Mouse (Mus musculus): ENCODE data around the gene Fcer1a. TPM values are rescaled to one million over a fixed set of nuclear protein-coding genes. Genes with fewer than 3 reads are reported as not detected.
A peak's percentile ranks its signal among the peaks of the same experiment; 100 is the strongest.

The Fcer1a gene
- total and polyA plus RNA-seq, 3 experiments = not detected

DNA sequence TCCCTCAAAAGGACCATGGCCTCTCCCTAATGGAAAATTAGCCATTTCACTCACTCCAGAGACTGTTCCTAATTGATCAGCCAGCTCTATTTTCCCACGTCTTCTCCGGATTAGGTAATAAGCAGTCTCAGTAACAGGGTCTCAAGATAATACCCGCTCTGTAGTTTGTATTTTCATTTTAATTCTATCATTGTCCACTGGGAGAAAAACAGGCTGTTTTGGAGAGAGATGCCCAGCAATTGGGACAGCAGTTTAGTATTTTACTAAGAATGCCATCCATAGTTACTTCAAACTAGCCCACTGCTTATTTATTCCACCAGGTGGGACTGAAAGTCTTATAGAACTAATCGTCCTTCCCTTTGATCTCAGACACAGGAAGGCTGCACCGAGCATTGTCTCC, 29.5 kb downstream of the Fcer1a start, which contains the start of gene Olfr218:
Gene Olfr218 (plus strand): TSS at position 301 of the 400 bp plus-strand sequence.
- no peak within 1 kb of the TSS for H3K4me3 ChIP-seq (ENCODE audit: low read depth, low read length)
- H3K27me3 ChIP-seq (ENCODE audit: insufficient read depth, low read length) = no peaks in the 10 kb centered on the region
- H3K9me3 ChIP-seq (replicated peaks) = 0 out of 2 replicates have a peak, but pooled peaks cover 2% of the 10 kb centered on the region
- no peaks in the 10 kb centered on the region for H3K36me3 ChIP-seq (replicated peaks)
- H3K4me1 ChIP-seq (ENCODE audit: insufficient read depth, low read depth, low read length) = no peaks in the 10 kb centered on the region
- DNase-seq (ENCODE audit: low spot score) (no peak), ATAC-seq (ENCODE audit: extremely low read depth, insufficient number of reproducible peaks, low FRiP score, poor library complexity, severe bottlenecking) (no peak)
- TF ChIP-seq CTCF (IDR thresholded peaks at IDR 0.05; ENCODE audit: low read depth, low read length) (no peak), GATA2 (IDR thresholded peaks at IDR 0.05; ENCODE audit: borderline replicate concordance, low read depth, low read length) (no peak), POLR2AphosphoS5 (IDR thresholded peaks at IDR 0.05; ENCODE audit: insufficient replicate concordance, low read depth, low read length) (no peak), TAL1 (conservative IDR thresholded peaks at IDR 0.05; ENCODE audit: low read depth, low read length) (no peak), GATA1 (IDR thresholded peaks at IDR 0.05; ENCODE audit: borderline replicate concordance, low read length) (no peak)

- H3K27me3 ChIP-seq (ENCODE audit: insufficient read depth, low read length) = no peaks in the 10 kb centered on the region
- H3K4me3 ChIP-seq (ENCODE audit: low read depth, low read length) = no peak overlapping the region
- DNase-seq (ENCODE audit: low spot score) (no peak), ATAC-seq (ENCODE audit: extremely low read depth, insufficient number of reproducible peaks, low FRiP score, poor library complexity, severe bottlenecking) (no peak; the same call in 1 of the 2 replicates)
- 0 out of 2 replicates have a peak, but pooled peaks cover 2% of the 10 kb centered on the region for H3K9me3 ChIP-seq (replicated peaks)
- no peaks in the 10 kb centered on the region for H3K36me3 ChIP-seq (replicated peaks)
- no peaks in the 10 kb centered on the region for H3K4me1 ChIP-seq (ENCODE audit: insufficient read depth, low read depth, low read length)
- TF ChIP-seq CTCF (IDR thresholded peaks at IDR 0.05; ENCODE audit: low read depth, low read length) (no peak), GATA1 (IDR thresholded peaks at IDR 0.05; ENCODE audit: borderline replicate concordance, low read length) (no peak), TAL1 (conservative IDR thresholded peaks at IDR 0.05; ENCODE audit: low read depth, low read length) (no peak)
These were observed 30.7 kb downstream of the Fcer1a start for GRCm38 (mm10) chr1:173196359-173196758.

DNA sequence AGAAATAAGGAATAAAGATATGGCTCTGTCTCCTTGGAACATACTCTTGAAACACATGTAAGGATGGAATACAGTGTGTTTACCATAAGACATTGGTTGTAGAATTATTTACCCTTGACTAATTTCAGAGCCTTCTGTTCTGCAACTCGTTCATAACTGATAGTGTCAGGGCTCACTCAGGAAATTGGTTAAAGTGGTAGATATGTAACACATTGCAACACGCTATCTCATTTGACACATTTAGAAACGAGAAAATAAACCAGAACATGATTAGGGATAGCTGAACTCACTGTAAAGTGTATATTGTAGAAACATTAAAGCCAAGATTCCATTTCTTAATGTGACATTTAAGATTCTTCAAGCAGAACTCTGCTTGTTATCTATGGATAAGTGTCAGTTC, 35.0 kb downstream of the Fcer1a start:
- H3K9me3 ChIP-seq (replicated peaks) = 0 out of 2 replicates have a peak, but pooled peaks cover 2% of the 10 kb centered on the region
- ATAC-seq (ENCODE audit: extremely low read depth, insufficient number of reproducible peaks, low FRiP score, poor library complexity, severe bottlenecking) (peak; percentile 65), DNase-seq (ENCODE audit: low spot score) (peak; percentile 2)
- no peaks in the 10 kb centered on the region for H3K4me1 ChIP-seq (ENCODE audit: insufficient read depth, low read depth, low read length)
- H3K27me3 ChIP-seq (ENCODE audit: insufficient read depth, low read length) = no peaks in the 10 kb centered on the region
- no peak overlapping the region for H3K4me3 ChIP-seq (ENCODE audit: low read depth, low read length)
- TF ChIP-seq CTCF (IDR thresholded peaks at IDR 0.05; ENCODE audit: low read depth, low read length) (no peak), GATA1 (IDR thresholded peaks at IDR 0.05; ENCODE audit: borderline replicate concordance, low read length) (no peak), POLR2AphosphoS5 (IDR thresholded peaks at IDR 0.05; ENCODE audit: insufficient replicate concordance, low read depth, low read length) (no peak), TAL1 (conservative IDR thresholded peaks at IDR 0.05; ENCODE audit: low read depth, low read length) (no peak), GATA2 (IDR thresholded peaks at IDR 0.05; ENCODE audit: borderline replicate concordance, low read depth, low read length) (no peak)
- H3K36me3 ChIP-seq (replicated peaks) = no peaks in the 10 kb centered on the region

DNA sequence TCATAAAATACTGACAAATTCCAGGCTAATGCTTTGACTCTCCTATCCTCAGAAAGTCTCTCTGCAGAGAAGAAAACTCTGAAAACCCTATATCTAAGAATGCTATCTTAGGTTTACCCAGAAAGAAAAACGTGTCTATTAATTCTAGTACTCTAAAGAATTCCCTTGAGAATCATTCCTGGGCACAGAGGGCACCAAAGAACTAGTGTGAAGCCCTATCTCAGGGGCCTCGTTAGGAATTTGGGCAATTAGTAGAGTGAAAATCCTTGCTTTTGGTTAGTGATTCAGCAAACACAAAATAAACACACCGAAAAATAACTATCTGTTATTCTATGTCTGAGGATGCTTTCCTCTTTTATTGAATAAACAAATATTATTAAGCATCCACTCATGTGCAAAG, 36.5 kb downstream of the Fcer1a start, which contains the start of gene Olfr1406:
Gene Olfr1406 (minus strand): TSS at position 101 of the 400 bp plus-strand sequence.
- Histone ChIP-seq H3K4me3 (ENCODE audit: low read depth, low read length) (no peak within 1 kb of the TSS), H3K36me3 (replicated peaks) (no peaks in the 10 kb centered on the region), H3K27me3 (ENCODE audit: insufficient read depth, low read length) (no peaks in the 10 kb centered on the region), H3K4me1 (ENCODE audit: insufficient read depth, low read depth, low read length) (no peaks in the 10 kb centered on the region), H3K9me3 (replicated peaks) (0 out of 2 replicates have a peak, but pooled peaks cover 2% of the 10 kb centered on the region)
- no peak for DNase-seq (ENCODE audit: low spot score)
- TF ChIP-seq GATA2 (IDR thresholded peaks at IDR 0.05; ENCODE audit: borderline replicate concordance, low read depth, low read length) (no peak), TAL1 (conservative IDR thresholded peaks at IDR 0.05; ENCODE audit: low read depth, low read length) (no peak), GATA1 (IDR thresholded peaks at IDR 0.05; ENCODE audit: borderline replicate concordance, low read length) (no peak), POLR2AphosphoS5 (IDR thresholded peaks at IDR 0.05; ENCODE audit: insufficient replicate concordance, low read depth, low read length) (no peak), CTCF (IDR thresholded peaks at IDR 0.05; ENCODE audit: low read depth, low read length) (no peak)
- ATAC-seq (ENCODE audit: extremely low read depth, insufficient number of reproducible peaks, low FRiP score, poor library complexity, severe bottlenecking) = no peak

GRCm38 (mm10) chr1:173174154-173174842, 52.7 kb downstream of the Fcer1a start:
- Histone ChIP-seq H3K4me3 (ENCODE audit: low read depth, low read length) (no peak overlapping the region), H3K4me1 (ENCODE audit: insufficient read depth, low read depth, low read length) (no peaks in the 10 kb centered on the region), H3K27me3 (ENCODE audit: insufficient read depth, low read length) (no peaks in the 10 kb centered on the region), H3K36me3 (replicated peaks) (no peaks in the 10 kb centered on the region), H3K9me3 (replicated peaks) (no peaks in the 10 kb centered on the region)
- ATAC-seq (ENCODE audit: extremely low read depth, insufficient number of reproducible peaks, low FRiP score, poor library complexity, severe bottlenecking) (no peak), DNase-seq (ENCODE audit: low spot score) (no peak)
- TF ChIP-seq POLR2AphosphoS5 (IDR thresholded peaks at IDR 0.05; ENCODE audit: insufficient replicate concordance, low read depth, low read length) = no peak
- no peak for TF ChIP-seq GATA2 (IDR thresholded peaks at IDR 0.05; ENCODE audit: borderline replicate concordance, low read depth, low read length)
- TF ChIP-seq CTCF (IDR thresholded peaks at IDR 0.05; ENCODE audit: low read depth, low read length) = no peak
- no peak for TF ChIP-seq GATA1 (IDR thresholded peaks at IDR 0.05; ENCODE audit: borderline replicate concordance, low read length)
- TF ChIP-seq TAL1 (conservative IDR thresholded peaks at IDR 0.05; ENCODE audit: low read depth, low read length) = no peak

Other genes with a start within 250 kb of the Fcer1a start
- gene Olfr1408, start 89.8 kb downstream of the Fcer1a start, total RNA-seq (2014; fragmentation: Nextera tagmentation) = not detected in 2 replicates
- 0.55 TPM in 1 of 2 replicates, not detected in the other for gene Olfr1408, start 89.8 kb downstream of the Fcer1a start, total RNA-seq (2017)
- not detected in 2 replicates for gene Olfr1408, start 89.8 kb downstream of the Fcer1a start, polyA plus RNA-seq (2012)
- gene Olfr1406, start 36.6 kb downstream of the Fcer1a start, total RNA-seq (2014; fragmentation: Nextera tagmentation) = not detected in 2 replicates
- 0.06 TPM in 1 of 2 replicates, not detected in the other for gene Olfr1406, start 36.6 kb downstream of the Fcer1a start, total RNA-seq (2017)
- not detected in 2 replicates for gene Olfr1406, start 36.6 kb downstream of the Fcer1a start, polyA plus RNA-seq (2012)
- not detected in 2 replicates for gene Olfr218, start 29.4 kb downstream of the Fcer1a start, total RNA-seq (2014; fragmentation: Nextera tagmentation)
- gene Olfr218, start 29.4 kb downstream of the Fcer1a start, total RNA-seq (2017) = 0.11 and 0.12 TPM in 2 replicates
- gene Olfr218, start 29.4 kb downstream of the Fcer1a start, polyA plus RNA-seq (2012) = not detected in 2 replicates
- not detected in 2 replicates for gene Olfr1404, start 14.8 kb downstream of the Fcer1a start, total RNA-seq (2014; fragmentation: Nextera tagmentation)
- 0.16 TPM in 1 of 2 replicates, not detected in the other for gene Olfr1404, start 14.8 kb downstream of the Fcer1a start, total RNA-seq (2017)
- not detected in 2 replicates for gene Olfr1404, start 14.8 kb downstream of the Fcer1a start, polyA plus RNA-seq (2012)
- not detected in 2 replicates for gene Olfr418, start 38.8 kb upstream of the Fcer1a start, total RNA-seq (2014; fragmentation: Nextera tagmentation)
- 0.17 and 0.38 TPM in 2 replicates for gene Olfr418, start 38.8 kb upstream of the Fcer1a start, total RNA-seq (2017)
- gene Olfr418, start 38.8 kb upstream of the Fcer1a start, polyA plus RNA-seq (2012) = not detected in 2 replicates
- gene Mptx2, start 50.6 kb upstream of the Fcer1a start, total RNA-seq (2014; fragmentation: Nextera tagmentation) = not detected in 2 replicates
- not detected in 2 replicates for gene Mptx2, start 50.6 kb upstream of the Fcer1a start, total RNA-seq (2017)
- gene Mptx2, start 50.6 kb upstream of the Fcer1a start, polyA plus RNA-seq (2012) = not detected in 2 replicates
- not detected in 2 replicates for gene Ackr1, start 106.5 kb upstream of the Fcer1a start, total RNA-seq (2014; fragmentation: Nextera tagmentation)
- not detected in 2 replicates for gene Ackr1, start 106.5 kb upstream of the Fcer1a start, total RNA-seq (2017)
- gene Ackr1, start 106.5 kb upstream of the Fcer1a start, polyA plus RNA-seq (2012) = not detected in 2 replicates
- 8.1 TPM in 1 of 2 replicates, not detected in the other for gene Aim2, start 123.7 kb upstream of the Fcer1a start, total RNA-seq (2014; fragmentation: Nextera tagmentation)
- gene Aim2, start 123.7 kb upstream of the Fcer1a start, total RNA-seq (2017) = not detected in 2 replicates
- gene Aim2, start 123.7 kb upstream of the Fcer1a start, polyA plus RNA-seq (2012) = not detected in 2 replicates
- not detected in 2 replicates for gene Cadm3, start 140.5 kb upstream of the Fcer1a start, total RNA-seq (2014; fragmentation: Nextera tagmentation)
- gene Cadm3, start 140.5 kb upstream of the Fcer1a start, total RNA-seq (2017) = 0.44 TPM in 1 of 2 replicates, not detected in the other
- gene Cadm3, start 140.5 kb upstream of the Fcer1a start, polyA plus RNA-seq (2012) = not detected in 2 replicates